Mouse (Mus musculus) stomach, postnatal 0 days (tissue): ENCODE results near the gene Tspyl3. TPM values are rescaled to one million over a fixed set of nuclear protein-coding genes. Genes with fewer than 3 reads are reported as not detected.

Source experiments
- ATAC-seq: fragments of 200-750 bp; cut with Nextera tagmentation; 2 replicates; pipeline ENCODE4 v1.8.0; 2017; ENCODE audit not compliant: low FRiP score, low TSS enrichment
- DNase-seq: peaks from one replicate; pipeline ENCODE4 v3.0.0-alpha.2; 2016; ENCODE audit warnings: low spot score
- H3K27ac ChIP-seq: fragments of 300-500 bp; sonication (generic); replicated peaks from 2 replicates; pipeline ENCODE4 v1.5.1; 2014; ENCODE audit warnings: mild to moderate bottlenecking, control low read depth
- H3K27me3 ChIP-seq: fragments of 300-500 bp; sonication (generic); 2 replicates; pipeline ENCODE4 v1.6.1; 2014; ENCODE audit warnings: low read length; ENCODE audit not compliant: control insufficient read depth, insufficient read depth
- H3K36me3 ChIP-seq: fragments of 300-500 bp; sonication (generic); 2 replicates; pipeline ENCODE4 v1.6.1; 2014; ENCODE audit warnings: low read length, mixed read lengths; ENCODE audit not compliant: control insufficient read depth, insufficient read depth
- H3K4me1 ChIP-seq: fragments of 300-500 bp; sonication (generic); replicated peaks from 2 replicates; pipeline ENCODE4 v1.6.1; 2014; ENCODE audit warnings: antibody characterized with exemption; ENCODE audit not compliant: control insufficient read depth, insufficient read depth
- H3K4me2 ChIP-seq: fragments of 300-500 bp; sonication (generic); replicated peaks from 2 replicates; pipeline ENCODE4 v1.6.1; 2014; ENCODE audit warnings: low read depth, mild to moderate bottlenecking, control low read depth, moderate library complexity
- H3K4me3 ChIP-seq: fragments of 300-500 bp; sonication (generic); 2 replicates; pipeline ENCODE4 v1.5.1; 2014; ENCODE audit warnings: low read depth, low read length, control low read depth
- H3K9ac ChIP-seq: fragments of 300-500 bp; sonication (generic); 2 replicates; pipeline ENCODE4 v1.6.1; 2014; ENCODE audit warnings: mild to moderate bottlenecking, low read length, control low read depth, mixed read lengths
- H3K9me3 ChIP-seq: fragments of 300-500 bp; sonication (generic); 2 replicates; pipeline ENCODE4 v1.6.1; 2016; ENCODE audit warnings: low read length; ENCODE audit not compliant: control insufficient read depth
- CTCF ChIP-seq: IDR thresholded peaks from 2 replicates; pipeline ENCODE4 v1.5.1; 2016; ENCODE audit warnings: antibody characterized with exemption, low read depth, mild to moderate bottlenecking, moderate library complexity
- EP300 ChIP-seq: optimal IDR thresholded peaks from 2 replicates; pipeline ENCODE3; 2016; ENCODE audit warnings: antibody characterized with exemption
- WGBS: fragments of 180-500 bp; shearing (Covaris S2); extraction: QIAGEN DNeasy Blood & Tissue Kit; methylation state at CpG from one replicate; pipeline ENCODE4 v1.1.7; 2014; 5-methylcytosine and 5-hydroxymethylcytosine counted together
- polyA plus RNA-seq: library from polyadenylated mRNA; unstranded; fragments of >200 nt; fragmentation: Nextera tagmentation; extraction: Ambion mirVana; gene quantifications from 2 replicates; pipeline ENCODE4 v1.2.1, GENCODE M21; 2015

Tspyl3 gene
- polyA plus RNA-seq, 1 experiment from 2014 or later = 3.4 TPM

GRCm38 (mm10) chr2:153241250-153242014, 16.2 kb upstream of the Tspyl3 start, which contains the start of the genes Plagl2 and Pofut1:
Gene Plagl2 (minus strand): TSS chr2:153241426.
Gene Pofut1 (plus strand): TSS chr2:153241533.
- ATAC-seq = peak; percentile 96
- under 1% methylated on average over 42 of the region's 72 CpGs for WGBS

GRCm38 (mm10) chr2:153240701-153241235, 15.5 kb upstream of the Tspyl3 start:
- no peaks in the 10 kb centered on the region for H3K27me3 ChIP-seq
- peaks cover 10% of the 10 kb centered on the region for H3K4me1 ChIP-seq
- H3K4me2 ChIP-seq = peak overlapping the region; percentile 90
- H3K9ac ChIP-seq = peak overlapping the region; percentile 99
- H3K27ac ChIP-seq = peak overlapping the region; percentile 98
- ATAC-seq = peak; percentile 38
- no peak for TF ChIP-seq CTCF
- TF ChIP-seq EP300 = no peak
- DNase-seq = peak; percentile 40
- no peaks in the 10 kb centered on the region for H3K9me3 ChIP-seq
- 0% methylated on average over 28 of the region's 33 CpGs for WGBS
- peak overlapping the region; percentile 99 for H3K4me3 ChIP-seq
- H3K36me3 ChIP-seq = peaks cover 1% of the 10 kb centered on the region; the same call in 1 of the 2 replicates

More at GRCm38 (mm10) chr2:153241250-153242014, 16.2 kb upstream of the Tspyl3 start, which contains the start of the genes Plagl2 and Pofut1:
- Histone ChIP-seq H3K27ac (peak within 1 kb of the TSS; percentile 98), H3K4me3 (peak within 1 kb of the TSS; percentile 99), H3K36me3 (no peaks in the 10 kb centered on the region), H3K9ac (peak within 1 kb of the TSS; percentile 99), H3K9me3 (no peaks in the 10 kb centered on the region), H3K4me1 (peaks cover 10% of the 10 kb centered on the region), H3K27me3 (no peaks in the 10 kb centered on the region), H3K4me2 (peak within 1 kb of the TSS; percentile 90)
- DNase-seq = peak; percentile 94
- TF ChIP-seq CTCF (peak; percentile 58), EP300 (no peak)

GRCm38 (mm10) chr2:153239860-153240480, 14.7 kb upstream of the Tspyl3 start:
- Histone ChIP-seq H3K4me1 (peaks cover 10% of the 10 kb centered on the region), H3K36me3 (peaks cover 6% of the 10 kb centered on the region; the same call in 1 of the 2 replicates), H3K4me3 (peak overlapping the region; percentile 99), H3K4me2 (peak overlapping the region; percentile 90), H3K9me3 (no peaks in the 10 kb centered on the region), H3K27me3 (no peaks in the 10 kb centered on the region), H3K27ac (peak overlapping the region; percentile 98), H3K9ac (peak overlapping the region; percentile 99)
- DNase-seq (peak; percentile 41), ATAC-seq (no peak)
- WGBS = 3% methylated on average over 18 of the region's 22 CpGs
- TF ChIP-seq EP300 (no peak), CTCF (no peak)

GRCm38 (mm10) chr2:153239021-153239859, 14.0 kb upstream of the Tspyl3 start:
- ATAC-seq (no peak), DNase-seq (no peak)
- Histone ChIP-seq H3K4me3 (peak overlapping the region; percentile 99), H3K9me3 (no peaks in the 10 kb centered on the region), H3K9ac (peak overlapping the region; percentile 99), H3K27ac (peak overlapping the region; percentile 98), H3K4me2 (peak overlapping the region; percentile 90), H3K27me3 (no peaks in the 10 kb centered on the region), H3K4me1 (peaks cover 10% of the 10 kb centered on the region), H3K36me3 (peaks cover 6% of the 10 kb centered on the region; the same call in 1 of the 2 replicates)
- TF ChIP-seq CTCF (no peak), EP300 (peak; percentile 27)
- 43% methylated on average over 7 of the region's 7 CpGs for WGBS

- Histone ChIP-seq H3K27ac (peak overlapping the region; percentile 84), H3K9me3 (no peaks in the 10 kb centered on the region), H3K36me3 (peaks cover 6% of the 10 kb centered on the region; the same call in 1 of the 2 replicates), H3K9ac (no peak overlapping the region), H3K4me3 (no peak overlapping the region), H3K27me3 (no peaks in the 10 kb centered on the region), H3K4me2 (peak overlapping the region; percentile 90), H3K4me1 (peaks cover 10% of the 10 kb centered on the region)
- DNase-seq (peak; percentile 69), ATAC-seq (peak; percentile 59)
- TF ChIP-seq EP300 (no peak), CTCF (no peak)
- 39% methylated on average over 2 of the region's 2 CpGs for WGBS
These were observed 13.2 kb upstream of the Tspyl3 start for GRCm38 (mm10) chr2:153238406-153238805.
